Mouse (Mus musculus) kidney, embryonic 16.5 days (tissue): Measurements from ENCODE around the gene Gp5. TPM values are rescaled to one million over a fixed set of nuclear protein-coding genes. Genes with fewer than 3 reads are reported as not detected.

ENCODE experiments used
- polyA plus RNA-seq: library from polyadenylated mRNA; unstranded; fragments of >200 nt; fragmentation: Nextera tagmentation; extraction: Ambion mirVana; gene quantifications from 2 replicates; pipeline ENCODE4 v1.2.1, GENCODE M21; 2015

Gp5 gene
- polyA plus RNA-seq, 1 experiment from 2014 or later, result 0.41 TPM

Other genes starting within 250 kb of the Gp5 start
- 45.5 and 45.7 TPM in 2 replicates for gene Hes1, start 246.4 kb downstream of the Gp5 start, polyA plus RNA-seq
- not detected in 2 replicates for gene Cpn2, start 43.3 kb downstream of the Gp5 start, polyA plus RNA-seq
- gene Lrrc15, start 27.5 kb downstream of the Gp5 start, polyA plus RNA-seq, result 1.6 and 1.7 TPM in 2 replicates
- 8.4 and 11.7 TPM in 2 replicates for gene Atp13a3, start 95.2 kb upstream of the Gp5 start, polyA plus RNA-seq
- gene Tmem44, start 240.1 kb upstream of the Gp5 start, polyA plus RNA-seq, result 16.8 and 19.7 TPM in 2 replicates